Mouse (Mus musculus) heart, postnatal 25 days (tissue): Measurements from ENCODE around the gene Tceanc2. TPM values are rescaled to one million over a fixed set of nuclear protein-coding genes. Genes with fewer than 3 reads are reported as not detected.
"Not testable (repeated sequence)": the region's sequence is repeated elsewhere in the genome, so short reads cannot be mapped to it uniquely, and the experiment has no call there.

Experiments used
- DNase-seq: peaks from one replicate; pipeline ENCODE4 v3.0.0; 2022; ENCODE audit warnings: low spot score
- intact Hi-C: fragments of 180-260 bp; cut with DNase I; formaldehyde crosslinking; loops from one replicate; pipeline ENCODE4 v1.15.1; 2025
- total RNA-seq, 2 experiments: library from RNA; stranded (reverse); gene quantifications; 2 replicates each; pipeline ENCODE4 v1.2.3; 2021

The Tceanc2 gene
- total RNA-seq, 2 experiments from 2014 or later, result 10.7 to 14.2 TPM

GRCm38 (mm10) chr4:107130534-107130933, 48.4 kb downstream of the Tceanc2 start:
- no peak for DNase-seq
- intact Hi-C loops, result no loop called here

DNA sequence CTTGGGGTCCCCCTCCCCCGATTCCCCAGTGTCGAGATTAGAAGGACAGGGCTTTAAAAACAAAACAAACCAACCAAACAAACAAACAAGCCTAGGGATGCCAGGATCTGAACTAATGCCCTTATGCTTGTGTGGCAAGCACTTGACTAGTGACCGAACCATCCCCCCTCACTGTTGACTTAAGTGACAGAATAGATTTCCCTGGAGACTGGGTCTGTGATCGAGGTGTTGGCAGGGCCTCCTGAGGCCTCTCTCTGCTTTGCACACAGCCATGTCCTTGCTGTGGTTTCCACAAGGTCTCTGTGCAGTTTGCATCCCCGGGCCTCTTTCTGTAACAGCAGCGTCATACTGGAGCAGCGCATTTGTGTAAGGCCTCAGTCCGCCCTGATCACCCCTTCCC, 49.5 kb downstream of the Tceanc2 start:
- intact Hi-C loops, result no loop called here
- DNase-seq, result no peak

DNA sequence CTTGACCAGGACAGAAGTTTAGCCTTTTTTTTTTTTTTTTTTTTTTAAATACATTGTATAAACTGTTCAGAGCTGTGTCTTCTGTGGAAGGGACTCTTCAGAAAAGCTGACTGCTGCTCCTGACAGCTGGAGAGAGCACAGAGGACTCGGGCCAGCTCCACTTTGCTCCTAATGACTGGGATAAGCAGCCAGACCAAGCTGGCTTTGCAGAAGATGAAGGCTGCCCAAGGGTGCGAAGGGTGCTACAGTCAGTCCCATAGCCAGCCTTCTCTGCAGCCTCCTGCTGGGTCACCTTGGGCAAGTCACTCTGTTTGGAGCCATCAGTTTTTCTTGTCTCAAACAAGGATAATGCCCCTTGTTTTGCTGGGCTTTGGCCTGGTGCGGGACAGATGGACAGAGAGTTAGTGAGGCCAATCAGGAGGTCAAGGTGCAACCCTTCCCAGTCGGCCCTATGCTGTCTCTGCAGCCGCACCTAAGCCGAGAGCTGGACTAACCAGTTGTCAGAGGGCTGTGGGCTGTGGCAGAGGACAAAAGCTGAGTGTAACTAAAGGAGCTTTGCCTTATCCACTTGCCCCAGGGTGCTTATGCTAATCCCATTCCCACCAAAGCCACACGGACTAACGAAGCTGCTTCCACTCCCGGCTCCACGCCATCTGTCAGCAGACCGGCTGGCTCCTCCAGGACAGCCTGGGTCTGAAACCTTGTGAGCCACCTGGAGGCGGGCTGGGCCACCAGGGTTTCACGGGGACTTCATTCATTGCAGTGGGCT, 50.8 kb downstream of the Tceanc2 start:
- DNase-seq, result no peak
- intact Hi-C loops, result no loop called here

DNA sequence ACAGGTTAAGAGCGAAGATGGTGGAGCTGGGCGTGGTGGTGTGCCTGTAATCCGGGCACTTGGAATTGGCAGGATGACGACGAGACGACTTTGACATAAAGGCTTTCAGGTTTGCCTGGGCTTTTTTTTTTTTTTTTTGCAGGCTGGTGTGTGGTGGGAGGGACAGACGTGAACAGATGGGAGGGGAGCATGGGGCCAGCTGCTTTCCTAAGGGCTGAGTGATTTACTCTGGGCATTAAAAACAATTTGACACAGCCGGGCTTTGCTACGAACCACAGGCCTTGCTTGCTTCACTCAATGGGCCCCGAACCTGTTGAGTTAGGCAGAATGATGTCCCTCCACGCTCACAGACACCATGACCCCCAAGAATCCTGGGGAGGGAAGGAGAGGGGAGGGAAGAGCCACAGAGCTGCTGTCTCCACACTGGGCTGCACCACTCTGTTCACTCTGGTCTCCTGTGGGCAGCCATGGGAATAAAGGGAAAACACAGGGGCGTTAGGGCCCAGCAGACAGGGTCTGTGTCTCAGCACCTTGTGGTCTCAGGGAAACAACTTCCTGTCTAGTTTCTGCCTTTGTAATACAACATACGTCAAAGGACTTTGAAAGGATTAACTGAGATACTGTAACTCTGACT, 51.9 kb downstream of the Tceanc2 start:
- no peak for DNase-seq
- intact Hi-C loops, result no loop called here

- DNase-seq, result no peak
Observed at GRCm38 (mm10) chr4:107126389-107126788, 52.5 kb downstream of the Tceanc2 start.

GRCm38 (mm10) chr4:107125101-107125500, 53.8 kb downstream of the Tceanc2 start:
- no peak for DNase-seq
- intact Hi-C loops, result no loop called here

More at GRCm38 (mm10) chr4:107126389-107126788, 52.5 kb downstream of the Tceanc2 start:
- intact Hi-C loops, result no loop called here

DNA sequence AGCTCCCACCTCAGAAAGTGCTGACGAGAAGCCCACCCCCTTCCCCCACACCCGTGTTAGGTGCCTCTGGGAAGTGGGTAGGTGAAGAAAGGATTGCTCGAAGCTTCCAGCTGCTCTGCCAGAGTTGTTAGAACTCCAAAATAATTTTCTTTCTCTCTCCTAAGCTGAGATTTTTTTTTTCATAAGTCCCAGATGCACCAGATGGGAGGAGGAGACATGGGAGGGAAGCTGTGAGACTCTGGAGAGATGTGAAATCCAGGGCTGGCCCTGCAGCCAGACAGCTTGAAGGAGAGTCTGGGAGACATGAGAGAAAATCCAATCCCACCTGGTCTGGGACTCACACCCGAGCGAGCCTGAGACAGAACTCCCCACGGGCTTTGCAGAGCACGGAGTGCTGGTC, 54.5 kb downstream of the Tceanc2 start:
- no peak for DNase-seq
- intact Hi-C loops, result no loop called here

DNA sequence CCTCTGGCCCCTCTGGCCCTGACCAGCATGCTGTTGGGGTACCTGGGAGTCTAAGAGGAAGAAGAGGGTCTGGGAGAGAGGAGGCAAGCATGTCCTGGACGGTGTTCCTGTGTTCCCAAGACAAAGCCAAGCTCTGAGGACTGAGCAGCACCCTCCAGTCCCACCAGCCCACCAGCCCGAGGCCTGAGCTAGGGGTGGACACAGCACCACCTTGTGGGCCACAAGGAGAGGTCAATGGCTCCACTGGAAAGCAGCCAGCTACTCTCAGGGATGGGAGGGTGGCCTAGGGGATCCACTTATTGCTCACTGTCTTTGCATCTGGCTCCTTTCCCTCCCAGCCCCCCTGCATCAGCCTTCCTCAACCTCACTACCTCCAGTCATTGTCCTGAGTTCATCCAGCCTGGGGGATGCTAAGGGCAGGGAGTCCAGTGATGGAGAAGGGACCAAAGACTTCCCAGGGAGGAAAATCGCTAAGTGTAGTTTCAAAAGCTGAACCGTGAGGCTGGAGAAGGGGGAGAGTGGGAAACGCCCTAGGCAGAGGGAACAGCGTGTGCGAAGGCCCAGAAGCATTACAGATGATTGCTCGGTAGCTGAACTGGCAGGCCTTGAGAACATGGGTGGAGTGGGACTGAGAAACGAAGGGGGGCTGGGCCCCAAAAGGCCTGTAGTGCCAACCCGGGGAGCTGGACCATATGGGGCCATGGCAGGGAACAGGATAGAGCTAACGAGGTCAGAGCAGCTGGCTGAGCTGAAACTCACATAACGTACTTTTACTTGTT, 57.6 kb downstream of the Tceanc2 start:
- DNase-seq, result peak; percentile 11
- intact Hi-C loops, result no loop called here

DNA sequence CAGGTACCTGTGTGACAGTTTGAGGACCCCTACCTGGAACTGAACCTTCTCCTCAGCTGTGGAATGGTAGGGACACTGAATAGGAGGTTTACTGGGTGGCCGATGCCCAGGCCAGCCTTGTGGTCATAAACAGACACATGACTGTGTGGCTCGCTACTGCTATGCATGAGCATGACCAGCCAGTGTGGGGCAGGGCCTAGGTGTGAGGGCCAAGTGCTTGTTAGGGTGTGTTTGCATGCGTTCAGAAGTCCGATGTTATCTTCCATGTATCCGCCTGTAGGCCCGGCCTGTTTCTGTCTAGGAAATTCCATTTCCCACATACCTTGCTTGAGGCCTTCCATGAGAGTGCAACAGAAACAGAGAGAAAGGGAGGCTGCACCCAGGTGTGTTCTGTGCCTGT, 58.2 kb downstream of the Tceanc2 start:
- intact Hi-C loops, result no loop called here
- DNase-seq, result no peak

DNA sequence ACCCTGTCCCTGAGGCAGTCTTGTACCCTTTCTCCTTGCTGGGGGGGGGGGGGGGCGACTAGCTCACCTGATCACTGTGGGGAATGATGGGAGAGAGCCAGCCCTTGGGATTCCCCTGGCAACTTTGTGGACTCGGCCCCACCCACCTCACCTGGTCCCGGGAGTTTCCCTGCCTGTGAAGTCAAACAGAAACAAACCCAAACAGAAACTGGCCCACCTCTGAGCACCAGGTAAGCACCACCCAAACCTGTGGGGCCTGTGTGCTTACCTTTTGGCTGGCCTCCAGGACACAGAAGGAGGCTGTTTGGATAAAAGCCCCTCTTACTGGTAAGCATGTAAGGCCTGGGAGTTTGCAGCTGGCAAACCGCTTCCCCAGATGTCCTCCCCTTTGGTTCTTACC, 59.9 kb downstream of the Tceanc2 start:
- intact Hi-C loops, result no loop called here
- DNase-seq, result no peak

- intact Hi-C loops, result no loop called here
- DNase-seq, result no peak
Observed at GRCm38 (mm10) chr4:107117741-107118385, 61.1 kb downstream of the Tceanc2 start.

DNA sequence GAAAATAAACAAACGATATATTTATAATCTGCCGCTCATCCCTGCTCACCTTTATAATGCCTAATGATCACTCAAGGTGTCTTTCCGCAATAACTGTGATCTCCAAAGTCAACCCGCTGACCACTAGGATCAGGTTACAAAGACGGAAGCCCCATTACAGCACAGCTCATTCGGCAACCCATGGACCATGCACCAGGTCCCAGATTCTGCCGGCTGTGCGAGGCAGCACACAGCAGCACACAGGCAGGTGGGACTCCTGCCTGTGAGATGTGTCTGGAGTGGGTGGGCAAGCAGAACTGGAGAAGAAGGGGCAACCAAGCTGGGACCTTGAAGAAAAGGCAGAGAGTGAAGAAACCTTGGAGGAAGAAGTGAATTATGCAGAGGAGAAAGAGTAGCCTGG, 64.6 kb downstream of the Tceanc2 start:
- intact Hi-C loops, result no loop called here

DNA sequence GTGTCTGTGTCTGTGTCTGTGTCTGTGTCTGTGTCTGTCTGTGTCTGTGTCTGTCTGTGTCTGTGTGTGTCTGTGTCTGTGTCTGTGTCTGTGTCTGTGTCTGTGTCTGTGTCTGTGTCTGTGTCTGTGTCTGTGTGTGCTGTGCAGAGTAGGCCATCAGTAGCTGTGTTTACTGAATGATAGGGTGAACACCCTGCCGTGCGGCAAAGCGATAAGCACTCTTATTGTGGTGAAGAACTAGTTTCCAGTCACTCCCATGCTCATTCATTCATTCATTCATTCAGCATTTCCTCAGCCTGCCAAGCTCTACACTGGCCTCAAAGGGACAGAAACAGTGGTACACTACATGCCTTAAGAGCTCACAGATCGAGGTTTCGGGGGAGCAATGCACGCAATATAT, 69.7 kb downstream of the Tceanc2 start:
- intact Hi-C loops, DNase-seq: not testable (repeated sequence)

More for the DNA sequence above, 64.6 kb downstream of the Tceanc2 start:
- DNase-seq, result no peak

- no peak for DNase-seq
Observed at GRCm38 (mm10) chr4:107108291-107108731, 70.6 kb downstream of the Tceanc2 start.

DNA sequence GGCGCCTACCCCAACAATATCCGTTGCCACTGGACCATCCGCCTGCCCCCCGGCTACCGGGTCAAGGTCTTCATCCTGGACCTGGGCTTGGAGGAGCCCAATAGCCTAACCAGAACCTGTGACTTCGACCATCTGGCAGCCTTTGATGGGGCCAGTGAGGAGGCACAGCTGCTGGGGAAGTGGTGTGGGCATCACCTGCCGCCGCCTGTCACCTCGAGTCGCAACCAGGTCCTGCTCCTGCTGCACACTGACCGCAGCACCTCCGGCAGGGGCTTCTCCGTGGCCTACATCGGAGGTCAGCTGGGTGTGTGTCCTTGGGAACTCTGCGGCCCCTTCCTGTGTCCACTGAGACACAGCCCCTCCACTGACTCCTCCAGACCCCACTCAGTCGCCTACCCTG, 72.1 kb downstream of the Tceanc2 start:
- intact Hi-C loops, result no loop called here
- DNase-seq, result no peak

More at GRCm38 (mm10) chr4:107108291-107108731, 70.6 kb downstream of the Tceanc2 start:
- intact Hi-C loops, result no loop called here

DNA sequence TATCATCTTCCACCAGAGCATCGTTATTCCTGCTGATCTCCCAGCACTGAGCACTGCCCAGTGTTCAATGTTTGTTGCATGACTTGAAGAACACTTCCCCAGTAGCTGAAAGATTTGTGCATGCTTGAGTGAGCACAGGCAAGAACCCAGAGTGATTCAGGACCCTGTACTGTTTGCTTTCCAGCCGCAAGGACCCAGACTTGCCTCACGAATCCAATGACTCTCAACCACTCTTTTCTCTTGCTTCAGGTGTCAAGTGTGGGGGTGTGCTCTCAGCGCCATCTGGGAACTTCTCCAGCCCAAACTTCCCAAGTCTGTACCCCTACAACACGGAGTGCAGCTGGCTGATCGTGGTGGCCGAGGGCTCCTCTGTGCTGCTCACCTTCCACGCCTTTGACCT, 76.7 kb downstream of the Tceanc2 start:
- intact Hi-C loops, result no loop called here
- no peak for DNase-seq

- DNase-seq, result no peak
- intact Hi-C loops, result no loop called here
Observed at GRCm38 (mm10) chr4:107098791-107099525, 80.0 kb downstream of the Tceanc2 start.

- intact Hi-C loops, result no loop called here
- no peak for DNase-seq
Observed at GRCm38 (mm10) chr4:107098375-107098774, 80.5 kb downstream of the Tceanc2 start.

GRCm38 (mm10) chr4:107097871-107098270, 81.0 kb downstream of the Tceanc2 start:
- no peak for DNase-seq
- intact Hi-C loops, result no loop called here
